Mouse (Mus musculus) yolk sac, embryonic 10.5 days (tissue): ENCODE results near the gene Olfr975.
"Not testable (repeated sequence)": the region's sequence is repeated elsewhere in the genome, so short reads cannot be mapped to it uniquely, and the experiment has no call there.

Source experiments
- DNase-seq: peaks from one replicate; pipeline ENCODE4 v3.0.0-alpha.2; 2017; ENCODE audit warnings: low spot score

The Olfr975 gene

DNA sequence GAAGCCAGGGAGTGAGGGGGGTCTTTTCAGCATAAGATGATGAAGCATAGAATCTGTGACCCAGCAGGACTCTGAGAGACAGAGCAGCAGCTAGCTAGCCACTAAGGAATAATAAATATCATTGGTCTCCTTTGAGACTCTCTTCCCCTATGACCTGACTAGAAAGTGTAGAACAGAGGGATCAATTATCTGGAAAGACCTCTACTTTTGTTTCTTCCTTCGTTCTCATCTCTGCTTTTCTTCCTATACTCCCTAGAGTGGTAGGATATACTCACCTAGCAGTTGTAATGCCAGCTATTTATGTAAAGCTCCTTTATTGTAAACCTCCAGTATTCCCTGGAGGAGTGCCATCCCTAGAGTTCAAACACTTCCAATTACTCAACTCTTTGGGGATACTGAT lies at the start of gene Olfr975:
TSS of gene Olfr975 (minus strand) at position 101 of the 400 bp plus-strand sequence.
- no peak for DNase-seq

- no peak for DNase-seq
Measured at GRCm38 (mm10) chr9:39991813-39992212, 40.0 kb upstream of the Olfr975 start, which contains the start of gene Olfr978. Gene Olfr978 (plus strand): TSS chr9:39992113.

DNA sequence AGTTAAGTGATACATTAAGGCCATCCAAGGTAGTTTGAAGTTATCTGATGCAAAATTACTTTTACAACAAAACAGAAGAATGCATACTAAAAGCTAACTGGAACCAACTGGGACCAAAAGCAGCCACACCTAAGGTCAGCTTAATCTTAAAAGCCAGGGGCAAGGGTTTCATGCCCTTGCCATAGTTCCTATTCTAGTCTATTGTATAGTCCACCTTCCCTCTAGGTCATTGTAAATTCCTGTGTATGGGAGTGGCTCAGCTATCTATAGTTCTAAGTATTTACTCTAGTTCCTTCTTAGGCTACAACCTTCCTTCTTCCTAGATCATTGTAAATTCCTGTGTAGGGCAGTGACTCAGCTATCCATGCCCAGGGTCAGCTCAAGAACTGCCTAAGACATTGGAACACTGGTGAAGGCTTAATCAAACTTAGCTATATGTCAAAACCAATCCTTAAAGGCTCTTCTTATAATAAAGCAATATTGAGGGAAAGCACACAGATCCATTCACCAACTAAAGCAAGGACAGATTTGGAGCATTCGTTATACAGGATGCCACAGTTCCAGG lies 24.8 kb upstream of the Olfr975 start:
- DNase-seq = not testable (repeated sequence)

- not testable (repeated sequence) for DNase-seq
Measured at GRCm38 (mm10) chr9:39961033-39961432, 9.2 kb upstream of the Olfr975 start, which contains the start of gene Olfr976. Gene Olfr976 (minus strand): TSS chr9:39961133.

DNA sequence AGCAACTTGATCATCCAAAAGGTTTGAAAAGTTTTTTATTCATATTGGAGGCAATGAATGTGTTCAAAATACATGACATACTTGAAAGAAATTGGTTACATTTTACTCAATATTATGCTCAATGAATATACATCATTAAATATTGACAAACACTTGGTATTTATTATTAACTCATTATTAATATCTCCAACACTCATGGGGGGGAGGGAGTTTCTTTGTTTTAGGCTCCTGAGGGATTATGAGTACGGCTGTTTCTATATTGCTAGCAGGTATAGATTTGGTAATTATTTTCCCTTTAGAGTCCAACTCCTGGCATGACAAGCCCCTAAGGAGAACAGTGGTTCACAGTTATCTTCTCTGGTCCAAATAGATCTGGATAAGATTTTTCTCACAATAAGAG lies 14.6 kb downstream of the Olfr975 start, which contains the start of gene Olfr974:
TSS of gene Olfr974 (plus strand) at position 301 of the 400 bp plus-strand sequence.
- no peak for DNase-seq

- DNase-seq = not testable (repeated sequence)
Measured at GRCm38 (mm10) chr9:39928837-39929236, 23.0 kb downstream of the Olfr975 start.

DNA sequence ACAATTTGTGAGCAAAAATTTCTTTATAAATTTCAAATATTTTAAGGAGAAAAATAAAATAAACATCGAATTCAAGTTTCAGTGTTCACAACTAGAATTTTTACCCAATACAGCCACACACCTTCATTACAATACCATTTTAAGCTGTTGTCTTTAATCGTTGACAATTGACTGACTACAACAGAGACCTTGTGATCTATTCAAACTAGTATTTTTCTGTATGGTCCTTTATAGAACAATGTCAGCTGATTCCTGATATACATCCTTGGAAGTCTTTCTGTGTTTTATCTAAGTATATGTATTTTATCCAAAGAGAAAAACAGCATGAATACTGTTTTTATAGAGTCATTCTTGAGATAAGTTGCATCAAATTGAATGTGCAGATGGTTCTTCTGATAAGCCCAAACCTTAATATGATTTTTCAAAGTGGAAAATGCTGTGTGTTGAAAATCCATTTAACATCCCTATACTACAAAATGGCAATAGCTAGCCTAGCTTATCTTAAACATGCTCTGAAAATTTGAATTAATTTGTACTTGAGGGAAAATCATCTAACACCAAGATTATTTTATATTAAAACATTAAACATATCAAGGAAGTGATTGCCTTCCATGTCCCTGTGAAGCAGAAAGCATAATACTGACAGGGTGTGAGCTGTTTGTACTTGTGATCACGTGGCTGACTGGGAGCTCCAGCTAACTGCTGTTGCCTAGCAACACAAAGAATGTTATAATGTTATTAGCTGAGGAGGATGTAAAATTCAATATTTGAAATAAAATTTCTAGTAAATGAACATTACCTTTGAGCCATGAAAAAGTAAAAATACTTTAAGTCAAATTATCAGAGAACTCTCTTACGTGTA lies 23.6 kb downstream of the Olfr975 start:
- DNase-seq = not testable (repeated sequence)

- DNase-seq = no peak
Measured at GRCm38 (mm10) chr9:39909939-39910338, 41.9 kb downstream of the Olfr975 start.

- no peak for DNase-seq
Measured at GRCm38 (mm10) chr9:39907036-39907435, 44.8 kb downstream of the Olfr975 start, which contains the start of gene Olfr229. Gene Olfr229 (plus strand): TSS chr9:39907336.

- no peak for DNase-seq
Measured at GRCm38 (mm10) chr9:39905106-39905505, 46.7 kb downstream of the Olfr975 start.
